Mouse (Mus musculus): ENCODE data around the gene Irf7.

The Irf7 gene

DNA sequence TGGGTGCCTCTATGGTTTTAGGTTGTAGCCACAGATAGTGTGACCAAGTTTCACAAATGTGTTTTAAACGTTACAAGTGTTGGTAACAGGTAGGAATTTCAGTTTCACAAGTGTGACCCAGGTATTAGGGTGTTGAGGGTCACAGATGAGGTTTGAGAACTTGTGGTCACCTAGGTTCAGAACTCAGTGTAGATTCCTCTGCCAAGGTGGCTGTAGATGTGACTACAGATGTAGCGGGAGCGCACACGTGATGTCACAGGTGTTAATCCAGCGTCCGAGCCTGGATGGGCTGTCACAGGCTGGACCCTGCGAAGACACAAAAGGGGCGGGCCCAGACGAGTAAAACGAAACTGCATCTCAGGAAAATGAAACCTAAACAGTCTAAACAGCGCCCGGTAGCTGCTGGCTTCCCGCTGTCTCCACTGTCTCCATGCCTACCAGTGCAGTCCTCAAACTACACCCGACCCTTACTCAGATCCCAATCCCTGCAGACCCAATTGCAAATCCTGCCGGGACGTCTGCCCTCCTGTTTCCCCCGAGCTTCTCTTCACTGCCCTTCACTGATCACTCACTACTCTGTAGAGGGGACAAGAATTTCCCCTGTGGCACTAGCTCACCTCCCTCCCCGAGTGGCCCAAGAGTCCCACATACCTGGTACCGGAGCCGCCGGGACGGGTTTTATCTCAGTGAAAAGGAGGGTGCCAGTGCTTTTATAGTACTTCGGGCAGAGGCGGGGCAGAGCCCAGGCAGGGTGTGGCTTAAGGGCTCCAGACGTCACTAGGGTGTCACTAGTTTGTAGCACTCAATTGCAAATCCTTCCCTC lies at the start of gene Irf7:
Irf7 (minus strand) TSS at position 743 of the 823 bp plus-strand sequence.
- DNase-seq (ENCODE audit: low spot score in 2 of 2), result peak; percentile 70 to 75

DNA sequence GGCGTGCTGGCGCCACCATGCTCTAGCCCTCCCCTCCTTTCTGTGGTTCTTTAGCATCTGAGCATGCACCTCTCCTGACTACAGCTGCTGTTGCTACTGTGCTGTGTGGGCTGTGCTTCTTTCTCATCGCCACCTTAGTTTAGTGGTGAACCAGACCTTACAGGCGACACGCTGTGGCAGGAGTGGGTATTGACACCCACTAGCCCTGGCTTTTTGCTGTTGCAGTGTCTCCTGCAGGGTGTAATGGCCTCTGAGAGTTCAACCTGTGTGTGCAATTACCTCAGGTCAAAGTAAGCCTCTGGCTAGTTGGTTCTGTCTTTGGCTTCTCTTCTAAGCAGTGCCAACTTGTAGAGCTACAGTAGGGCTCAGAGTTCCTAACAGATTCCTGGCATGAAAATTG lies 49.7 kb upstream of the Irf7 start:
- no peak for DNase-seq (ENCODE audit: low spot score in 2 of 2)

DNA sequence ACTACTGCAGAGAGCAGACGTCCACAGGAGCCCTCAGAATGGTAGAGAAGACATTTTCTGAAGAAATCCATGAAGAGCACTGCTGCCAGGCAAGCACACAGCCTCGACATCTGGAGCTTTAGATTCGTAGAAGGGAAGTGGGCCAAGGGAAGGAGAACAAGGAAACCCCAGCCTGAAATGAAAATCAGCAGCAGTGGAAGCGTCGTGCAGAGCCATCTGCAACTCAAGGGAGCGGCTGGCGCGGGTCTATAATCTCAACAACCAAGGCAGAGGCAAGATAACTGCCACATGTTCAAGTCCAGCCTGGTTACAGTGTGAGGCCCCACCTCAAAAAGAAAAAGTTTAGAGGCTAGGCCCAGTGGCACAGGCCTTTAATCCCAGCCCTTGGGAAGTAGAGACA lies 48.8 kb upstream of the Irf7 start:
- no peak for DNase-seq (ENCODE audit: low spot score in 2 of 2)

DNA sequence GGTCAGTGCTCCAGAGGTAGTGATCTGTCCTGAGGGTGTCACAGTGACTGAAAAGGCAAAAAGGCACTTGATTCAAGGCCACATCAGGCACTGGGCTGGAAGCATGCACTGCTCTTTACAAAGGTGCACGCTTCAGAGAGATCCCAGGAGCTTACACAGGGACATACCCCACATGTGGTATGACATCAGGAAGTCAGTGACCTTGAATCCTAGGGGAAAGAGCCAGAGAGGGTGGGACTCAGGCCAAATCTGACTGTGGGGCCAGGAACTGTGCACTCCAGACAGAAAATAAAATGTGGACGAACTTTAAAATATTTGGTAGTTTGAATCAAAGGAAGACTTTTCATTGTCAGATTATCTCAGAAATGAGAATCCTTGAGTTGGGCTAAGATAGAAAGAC lies 48.1 kb upstream of the Irf7 start:
- DNase-seq (ENCODE audit: low spot score in 2 of 2), result no peak

DNA sequence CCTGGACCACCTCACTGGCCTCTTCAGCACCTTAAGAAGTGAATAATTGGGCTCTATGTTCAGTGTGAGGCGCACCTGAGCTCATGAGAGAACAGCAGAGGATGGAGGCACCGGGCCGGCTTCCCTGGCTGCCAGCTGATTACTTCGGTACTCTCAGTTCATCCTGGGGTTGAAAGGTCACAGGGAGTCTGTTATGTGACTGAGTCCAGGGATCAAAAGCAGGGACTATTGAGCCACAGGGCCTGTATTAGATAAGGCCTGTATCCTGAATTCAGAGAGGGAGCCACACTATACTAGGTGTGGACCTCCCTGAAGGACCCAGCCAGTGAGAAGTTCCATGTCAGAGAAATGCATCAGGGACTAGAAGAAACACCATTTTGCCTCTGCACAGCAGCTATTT lies 38.3 kb upstream of the Irf7 start:
- no peak for DNase-seq (ENCODE audit: low spot score in 2 of 2)

DNA sequence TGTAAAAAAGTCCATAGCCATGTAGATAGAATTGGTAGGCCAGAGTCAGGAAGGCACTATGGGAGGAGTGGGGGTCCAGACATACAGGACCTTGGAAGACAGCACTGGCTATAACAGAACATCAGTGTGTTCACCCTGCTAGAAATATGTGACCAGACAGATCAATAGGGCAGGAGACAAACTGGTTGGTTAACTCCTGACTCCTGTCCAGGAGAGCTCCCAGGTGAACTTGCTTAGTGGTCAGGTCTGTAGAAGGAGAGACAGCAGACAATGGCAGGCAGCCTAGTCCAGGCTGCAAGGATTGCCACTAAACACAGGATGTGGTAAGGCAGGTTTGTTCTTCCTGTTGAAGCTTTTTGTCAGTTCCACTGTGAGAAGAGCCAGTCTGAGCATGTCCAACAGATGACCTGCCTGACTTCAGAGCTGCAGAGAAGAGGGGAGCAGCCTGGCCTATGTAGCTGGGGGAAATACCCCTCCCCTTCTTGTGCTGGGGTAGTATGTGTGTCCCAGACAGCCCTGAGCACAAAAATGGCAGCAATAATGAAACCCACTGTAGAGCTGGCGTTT lies 36.5 kb upstream of the Irf7 start:
- no peak for DNase-seq (ENCODE audit: low spot score in 2 of 2)

DNA sequence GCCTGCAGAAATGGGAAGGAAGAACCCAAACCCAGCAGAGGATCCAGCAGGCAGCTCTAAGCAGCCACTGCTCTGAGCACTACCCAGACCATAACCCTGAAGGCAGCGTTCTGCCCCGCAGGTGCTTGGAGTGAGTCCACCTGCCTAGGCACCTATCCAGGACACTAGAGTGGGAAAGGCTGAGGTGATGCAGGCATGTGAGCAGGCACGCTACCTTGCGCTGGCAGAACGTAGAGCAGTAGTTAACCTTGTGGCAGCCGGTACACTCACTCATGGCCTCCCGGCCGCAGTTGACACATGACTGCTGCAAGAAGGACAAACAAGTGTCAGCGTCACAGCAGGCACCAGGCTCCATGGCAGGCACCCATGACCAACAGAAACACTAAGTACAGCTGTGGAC lies 35.1 kb upstream of the Irf7 start:
- no peak for DNase-seq (ENCODE audit: low spot score in 2 of 2)

DNA sequence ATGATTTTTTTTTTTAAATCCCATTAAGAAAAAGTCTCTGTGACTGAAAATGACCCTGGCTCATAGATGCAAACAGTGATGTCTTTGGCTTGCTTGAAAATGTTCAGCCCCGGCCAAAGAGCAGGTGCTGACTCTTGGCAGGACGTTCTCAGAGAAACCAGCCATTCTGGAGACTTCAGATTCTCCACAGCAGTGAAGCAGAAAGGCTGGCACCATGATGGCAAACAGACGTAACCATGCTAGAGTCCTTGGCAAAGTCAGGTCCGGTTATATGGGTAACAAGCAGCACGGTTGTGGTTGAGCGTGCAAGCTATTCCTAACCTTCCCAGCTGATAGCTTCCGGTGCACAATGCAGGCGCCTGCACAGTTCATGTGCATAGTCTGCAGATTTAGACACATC lies 32.9 kb upstream of the Irf7 start:
- DNase-seq (ENCODE audit: low spot score in 2 of 2), result no peak

DNA sequence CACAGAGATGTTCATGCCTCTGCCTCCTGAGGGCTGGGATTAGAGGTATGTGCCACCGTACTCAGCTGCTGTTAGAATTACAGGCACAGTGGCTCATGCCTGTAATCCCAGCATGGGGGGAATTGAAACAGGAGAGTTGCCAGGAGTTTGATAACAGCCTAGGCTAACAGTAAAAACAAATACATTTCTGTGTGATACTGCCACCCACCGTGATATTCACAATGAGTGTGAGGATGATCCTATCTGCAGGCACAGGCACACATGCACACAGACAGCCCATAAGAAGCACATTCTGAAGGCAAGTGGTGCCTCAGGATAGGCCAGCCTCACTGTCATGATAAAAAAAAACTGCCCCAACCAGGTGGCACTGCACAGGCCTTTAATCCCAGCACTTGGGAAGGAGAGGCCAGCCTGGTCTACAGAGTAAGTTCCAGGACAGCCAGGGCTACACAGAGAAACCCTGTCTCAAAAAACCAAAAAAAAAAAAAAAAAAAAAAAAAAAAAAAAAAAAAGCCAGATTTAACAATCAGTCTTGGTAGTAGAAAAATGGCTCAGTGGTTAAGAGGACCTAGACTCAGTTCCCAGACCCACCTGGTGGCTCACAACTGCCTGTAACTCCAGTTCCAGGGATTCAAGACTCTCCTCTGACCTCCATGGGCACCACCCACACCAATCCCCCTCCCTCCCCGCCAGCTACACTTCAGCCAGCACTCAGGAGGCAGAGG lies 31.8 kb upstream of the Irf7 start:
- no peak for DNase-seq (ENCODE audit: low spot score in 2 of 2)

DNA sequence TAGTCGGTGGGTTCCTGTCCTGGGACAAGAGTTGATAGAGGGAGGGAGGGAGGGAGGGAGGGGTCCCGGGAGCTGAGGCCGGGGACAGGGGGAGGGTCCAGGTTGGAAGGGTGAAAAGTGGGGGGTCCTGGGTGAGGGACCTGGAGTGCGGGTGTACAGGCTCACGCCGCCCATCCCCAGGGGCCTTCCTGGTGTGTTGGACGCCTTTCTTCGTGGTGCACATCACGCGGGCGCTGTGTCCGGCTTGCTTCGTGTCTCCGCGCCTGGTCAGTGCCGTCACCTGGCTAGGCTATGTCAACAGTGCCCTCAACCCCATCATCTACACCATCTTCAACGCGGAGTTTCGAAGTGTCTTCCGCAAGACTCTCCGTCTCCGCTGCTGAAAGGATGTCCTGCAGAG lies 28.2 kb upstream of the Irf7 start:
- DNase-seq (ENCODE audit: low spot score in 2 of 2), result no peak

DNA sequence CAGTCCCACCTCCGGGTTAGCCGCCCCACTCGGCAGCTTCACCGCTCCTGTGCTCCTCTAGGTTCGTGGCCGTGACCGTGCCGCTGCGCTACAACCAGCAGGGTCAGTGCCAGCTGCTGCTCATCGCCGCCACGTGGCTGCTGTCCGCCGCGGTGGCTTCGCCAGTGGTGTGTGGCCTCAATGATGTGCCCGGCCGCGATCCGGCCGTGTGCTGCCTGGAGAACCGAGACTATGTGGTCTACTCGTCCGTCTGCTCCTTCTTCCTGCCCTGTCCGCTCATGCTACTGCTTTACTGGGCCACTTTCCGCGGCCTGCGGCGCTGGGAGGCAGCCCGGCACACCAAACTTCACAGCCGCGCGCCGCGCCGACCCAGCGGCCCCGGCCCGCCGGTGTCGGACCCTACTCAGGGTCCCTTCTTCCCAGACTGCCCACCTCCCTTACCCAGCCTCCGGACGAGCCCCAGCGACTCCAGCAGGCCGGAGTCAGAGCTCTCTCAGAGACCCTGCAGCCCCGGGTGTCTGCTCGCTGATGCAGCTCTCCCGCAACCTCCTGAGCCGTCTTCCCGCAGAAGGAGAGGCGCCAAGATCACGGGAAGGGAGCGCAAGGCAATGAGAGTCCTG lies 27.7 kb upstream of the Irf7 start:
- no peak for DNase-seq (ENCODE audit: low spot score in 2 of 2)

DNA sequence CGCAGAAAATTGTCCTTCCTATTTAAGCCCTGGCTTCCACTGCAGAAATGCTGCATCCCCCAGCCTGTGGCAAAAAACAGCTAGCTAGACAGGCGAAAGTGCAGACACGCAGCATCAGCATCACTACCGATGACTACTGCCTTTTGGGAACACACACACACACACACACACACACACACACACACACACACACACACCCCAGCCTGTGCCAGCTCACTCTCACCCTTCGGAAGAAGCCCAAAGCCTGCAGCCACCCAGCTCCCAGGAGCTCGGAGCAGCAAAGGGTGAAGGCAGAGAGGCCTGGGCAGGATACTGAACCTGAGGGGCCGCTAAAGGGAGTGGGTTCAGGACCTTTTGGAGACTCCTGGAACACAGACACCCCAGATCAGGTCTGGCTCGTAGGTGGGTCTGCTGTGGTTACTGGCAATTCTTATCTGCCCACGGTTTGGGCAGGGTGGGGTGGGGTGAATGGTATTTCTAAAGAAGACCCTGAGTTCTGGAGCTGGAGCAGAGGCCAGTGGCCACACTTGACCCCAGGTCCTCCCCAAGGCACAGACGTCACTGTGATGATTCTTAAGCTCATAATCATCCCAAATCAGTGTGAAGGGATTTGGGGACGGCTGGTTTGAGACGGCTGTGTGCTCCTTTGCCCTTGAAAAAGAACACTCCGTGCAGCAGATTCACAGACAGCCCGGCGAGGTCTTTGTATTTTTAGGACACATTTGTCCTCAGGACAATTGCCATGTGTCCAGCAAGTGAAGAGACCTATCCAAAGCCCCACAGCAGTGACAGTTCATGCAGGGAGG lies 26.5 kb upstream of the Irf7 start:
- DNase-seq (ENCODE audit: low spot score in 2 of 2), result no peak

DNA sequence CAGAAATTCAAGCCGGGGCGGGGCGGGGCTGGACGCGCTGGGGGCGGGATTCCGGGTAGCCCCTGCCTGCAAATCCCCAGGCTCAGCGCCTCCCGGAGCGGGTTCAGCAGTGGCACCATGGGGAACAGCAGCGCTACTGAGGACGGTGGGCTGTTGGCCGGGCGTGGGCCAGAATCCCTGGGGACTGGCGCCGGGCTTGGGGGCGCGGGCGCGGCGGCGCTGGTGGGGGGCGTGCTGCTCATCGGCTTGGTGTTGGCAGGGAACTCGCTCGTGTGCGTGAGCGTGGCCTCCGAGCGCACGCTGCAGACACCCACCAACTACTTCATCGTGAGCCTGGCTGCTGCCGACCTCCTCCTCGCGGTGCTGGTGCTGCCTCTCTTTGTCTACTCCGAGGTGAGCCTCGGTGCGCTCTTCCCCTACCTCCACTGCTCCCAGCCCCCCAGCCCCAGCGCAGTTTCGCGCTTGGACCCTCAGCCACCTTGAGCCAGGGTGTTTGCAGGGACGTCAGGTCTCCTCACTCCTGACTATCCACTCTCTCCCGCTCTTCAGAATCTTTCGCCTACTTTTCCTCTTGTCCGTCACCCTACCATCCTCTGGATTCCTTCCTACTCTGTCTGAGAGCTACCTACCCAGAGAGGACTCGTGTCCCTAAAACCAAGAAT lies 25.8 kb upstream of the Irf7 start, which contains the start of gene Drd4:
Drd4 (plus strand) TSS at position 86 of the 662 bp plus-strand sequence.
- DNase-seq (ENCODE audit: low spot score in 2 of 2), result no peak

DNA sequence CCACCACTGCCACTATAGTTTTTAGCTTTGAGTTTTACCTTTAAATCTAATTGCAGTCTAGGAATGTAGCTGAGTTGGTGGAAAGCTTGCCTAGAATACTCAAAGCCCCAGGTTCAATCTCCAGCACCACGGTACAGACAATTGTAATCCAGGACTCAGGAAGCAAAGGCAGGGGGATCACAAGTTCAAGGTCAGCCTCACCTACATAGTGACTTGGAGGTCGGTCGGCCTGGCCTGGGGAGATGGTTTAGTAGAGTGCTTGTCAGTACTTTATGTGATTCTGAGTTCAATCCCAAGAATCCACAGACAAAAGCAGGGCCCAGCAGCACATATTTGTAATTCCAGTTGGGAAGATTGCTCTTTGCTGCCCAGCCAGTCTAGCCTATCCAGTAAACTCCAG lies 21.8 kb upstream of the Irf7 start:
- no peak for DNase-seq (ENCODE audit: low spot score in 2 of 2)

DNA sequence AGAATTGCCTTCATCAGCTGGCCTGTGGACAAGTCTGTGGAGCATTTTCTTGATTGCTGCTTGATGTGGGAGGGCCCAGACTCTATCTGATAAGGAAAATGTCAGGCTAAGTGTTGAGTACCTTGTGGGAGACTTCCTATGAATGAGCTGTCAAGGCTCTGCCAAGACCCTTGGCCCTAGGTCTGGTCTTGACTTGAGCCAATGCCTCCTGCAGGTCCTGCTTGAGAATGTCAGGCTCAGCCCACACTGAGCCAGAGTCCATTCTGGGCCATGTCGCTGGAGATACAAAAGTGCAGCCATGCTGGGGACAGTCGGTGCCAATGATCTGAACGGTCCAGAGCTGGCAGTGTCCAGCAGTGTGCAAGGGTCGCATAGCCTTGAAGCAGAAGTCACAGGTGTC lies 16.5 kb upstream of the Irf7 start:
- no peak for DNase-seq (ENCODE audit: low spot score in 2 of 2)

DNA sequence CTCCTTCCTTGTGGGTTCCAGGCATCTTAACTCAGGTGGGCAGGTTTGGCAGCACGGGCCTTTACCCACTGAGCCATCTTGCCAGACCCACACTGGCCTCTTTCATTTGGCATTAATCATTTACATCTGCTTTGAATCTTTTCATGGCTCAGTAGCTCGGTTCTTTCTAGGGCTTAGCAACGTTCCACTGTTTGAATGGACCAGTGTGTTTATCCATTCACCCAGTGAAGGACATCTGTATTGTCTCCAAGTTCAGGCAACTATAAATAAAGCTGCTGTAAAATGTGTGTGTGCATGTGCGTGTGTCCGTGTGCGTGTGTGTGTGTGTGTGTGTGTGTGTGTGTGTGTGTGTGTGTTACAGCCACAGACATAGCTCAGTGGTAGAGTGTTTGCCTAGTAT lies 15.2 kb upstream of the Irf7 start:
- no peak for DNase-seq (ENCODE audit: low spot score in 2 of 2)

DNA sequence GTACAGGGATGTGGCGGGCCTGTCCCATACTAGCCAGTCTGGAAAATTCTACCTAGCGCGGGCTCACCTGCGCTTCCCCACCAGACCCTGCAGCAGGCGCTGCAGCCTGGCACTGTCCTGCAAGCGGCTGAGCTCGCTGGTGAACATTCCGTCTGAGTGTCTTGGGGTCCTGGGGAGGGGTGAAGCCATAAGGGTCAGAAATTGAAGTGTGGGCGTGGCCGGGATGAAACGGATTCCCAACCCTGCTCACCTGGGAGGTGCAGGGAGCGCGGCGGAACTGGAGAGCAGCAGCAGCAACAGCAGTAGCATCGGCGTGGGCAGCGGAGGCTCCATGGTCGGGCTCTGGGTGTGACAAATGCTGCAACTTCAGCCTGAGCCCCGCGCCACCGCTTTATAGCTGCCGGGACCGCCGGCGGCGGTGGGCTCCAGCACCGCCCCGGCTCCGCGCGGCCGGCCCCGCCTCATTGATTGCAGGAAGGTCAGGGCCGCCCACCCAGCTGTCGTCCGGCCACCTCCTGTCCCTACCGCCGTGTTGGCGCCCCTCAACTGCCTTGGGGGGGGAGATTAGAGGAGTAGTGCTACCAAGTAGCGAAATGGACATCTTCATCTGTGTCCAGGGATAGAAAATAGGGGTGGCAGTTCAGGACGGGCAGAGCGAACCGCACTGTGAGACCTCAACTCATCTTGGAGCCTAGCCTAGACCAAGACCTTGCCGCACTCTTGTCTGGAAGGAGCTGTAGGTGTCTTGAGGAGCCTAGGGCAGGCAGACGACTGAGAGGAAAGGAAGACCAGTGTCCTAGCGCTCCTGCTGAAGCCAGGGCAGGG lies 12.7 kb upstream of the Irf7 start, which contains the start of gene Sct:
Sct (minus strand) TSS at position 368 of the 825 bp plus-strand sequence.
- DNase-seq (ENCODE audit: low spot score in 2 of 2), result no peak

DNA sequence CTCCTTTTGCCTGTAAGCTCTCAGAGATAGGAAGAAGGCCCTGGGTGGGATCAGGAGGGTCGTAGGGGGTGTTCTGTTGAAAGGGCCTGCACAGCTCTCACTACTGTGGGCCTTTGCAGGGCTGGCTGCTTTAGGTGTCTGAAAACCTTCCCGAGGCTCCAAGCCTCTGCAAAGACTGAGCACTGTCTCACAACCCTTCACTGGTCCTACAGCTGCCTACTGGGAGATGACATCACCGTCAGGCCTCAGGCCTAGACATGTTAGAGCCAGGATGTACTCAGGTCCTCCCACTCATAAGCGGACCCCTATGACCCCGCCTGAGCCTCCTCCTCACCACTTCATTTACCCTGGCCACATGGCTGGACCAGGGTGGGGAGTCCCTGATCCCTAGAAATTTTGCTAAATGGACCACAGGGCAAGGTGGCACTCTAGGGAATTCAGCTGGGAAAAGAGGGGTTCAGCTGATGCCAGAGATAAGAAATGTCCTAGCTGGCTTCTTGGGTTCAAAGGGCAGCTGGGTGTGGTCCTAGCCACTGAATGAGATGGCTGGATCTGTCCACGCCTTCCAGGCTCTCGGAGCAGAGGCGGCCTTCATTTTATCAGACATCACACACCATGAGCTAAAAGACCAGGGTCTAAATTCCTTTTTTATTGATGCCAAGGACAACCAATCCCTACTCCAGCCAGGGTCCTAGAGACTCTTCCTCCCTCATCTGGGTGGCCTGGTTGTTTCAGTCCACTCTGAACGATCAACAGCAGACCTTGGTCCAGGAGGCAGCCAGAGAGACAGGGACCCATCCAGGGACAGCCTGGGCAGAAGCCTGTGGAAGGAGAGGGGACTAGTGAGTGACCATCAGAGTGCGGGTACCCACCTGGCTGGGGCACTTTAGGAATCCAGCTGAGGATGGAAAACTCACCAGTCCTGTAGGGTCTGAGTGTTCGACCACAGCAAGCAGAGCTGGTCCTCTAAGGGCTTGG lies 11.7 kb upstream of the Irf7 start:
- no peak for DNase-seq (ENCODE audit: low spot score in 2 of 2)

DNA sequence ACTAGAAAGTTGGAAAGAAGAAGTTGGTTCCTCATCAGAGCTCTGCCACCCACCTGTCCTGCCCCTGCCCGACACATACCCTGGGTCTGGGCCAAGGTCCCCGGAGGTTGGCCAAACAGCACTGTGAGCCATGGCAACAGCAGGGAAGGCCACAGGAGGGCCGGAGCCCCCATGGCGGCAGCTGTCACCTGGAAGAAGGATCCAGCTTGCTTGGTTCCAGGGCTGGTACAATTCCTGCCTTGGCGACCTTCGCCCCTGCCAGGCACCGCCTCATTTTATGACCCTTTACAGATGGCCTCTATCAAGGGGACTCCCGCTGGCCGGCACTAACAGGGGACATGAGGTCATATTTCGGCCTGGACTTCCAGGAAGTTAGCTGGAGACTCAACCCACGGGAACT lies 10.3 kb upstream of the Irf7 start, which contains the start of gene Cdhr5:
Cdhr5 (minus strand) TSS at position 241 of the 400 bp plus-strand sequence.
- no peak for DNase-seq (ENCODE audit: low spot score in 2 of 2)
